Mouse (Mus musculus) lung, postnatal 14 days (tissue): ENCODE data around the gene Osbpl2.

Experiments used
- DNase-seq: peaks from one replicate; pipeline ENCODE4 v3.0.0; 2021

Osbpl2 gene

DNA sequence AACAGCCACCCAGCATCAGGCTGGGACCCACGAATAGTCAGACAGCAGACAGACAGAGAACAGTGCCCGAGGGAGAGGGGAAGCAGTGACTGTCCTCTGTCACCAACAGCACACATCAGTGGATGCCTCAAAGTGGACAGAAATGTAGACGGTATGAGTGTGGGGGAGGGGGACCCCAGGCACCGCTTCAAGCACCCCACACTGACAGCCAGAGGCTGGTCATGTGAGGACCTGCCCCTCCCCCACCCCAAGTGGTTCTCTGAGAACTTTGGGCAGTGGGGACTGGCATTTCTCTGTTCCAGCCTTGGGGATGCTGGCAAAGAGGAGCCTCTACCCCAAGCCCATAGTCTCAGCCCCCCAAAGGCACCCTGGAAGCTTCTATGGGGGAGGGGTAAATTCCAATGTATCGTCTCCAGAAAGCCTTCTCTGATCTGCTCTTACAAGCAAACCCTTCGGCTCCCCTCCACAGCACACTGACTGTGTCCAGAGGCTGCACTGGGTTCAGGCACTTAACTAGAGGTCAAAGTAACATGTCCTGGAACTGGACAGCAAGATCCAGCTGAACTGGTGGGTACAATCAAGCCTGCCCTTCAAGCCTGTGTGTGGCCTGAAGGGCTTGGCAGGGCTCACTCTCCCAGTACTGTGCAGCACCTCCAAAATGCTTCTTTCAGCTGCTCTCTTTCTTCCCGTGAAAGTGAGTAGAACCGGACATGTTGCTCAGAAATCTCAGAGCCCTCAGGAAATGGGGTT, 13.5 kb upstream of the Osbpl2 start:
- DNase-seq: no peak

DNA sequence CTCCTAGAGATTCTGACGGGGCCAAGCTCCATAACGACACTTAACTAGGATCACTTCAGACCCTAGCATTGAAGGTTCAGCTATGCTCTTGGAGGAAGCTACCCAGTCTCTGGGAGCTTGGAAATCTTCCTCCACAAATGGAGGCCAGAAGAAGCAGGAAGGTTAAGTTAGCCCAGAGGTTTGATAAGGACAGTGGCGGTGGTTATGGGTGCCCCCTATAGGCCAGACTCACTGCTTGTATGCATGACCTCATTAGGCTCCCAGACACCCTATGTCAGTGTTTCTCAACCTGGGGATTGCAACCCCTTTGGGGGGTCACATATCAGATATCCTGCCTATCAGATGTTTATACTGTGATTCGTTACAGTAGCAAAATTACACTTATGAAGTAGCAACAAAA, 12.0 kb upstream of the Osbpl2 start:
- DNase-seq: no peak

DNA sequence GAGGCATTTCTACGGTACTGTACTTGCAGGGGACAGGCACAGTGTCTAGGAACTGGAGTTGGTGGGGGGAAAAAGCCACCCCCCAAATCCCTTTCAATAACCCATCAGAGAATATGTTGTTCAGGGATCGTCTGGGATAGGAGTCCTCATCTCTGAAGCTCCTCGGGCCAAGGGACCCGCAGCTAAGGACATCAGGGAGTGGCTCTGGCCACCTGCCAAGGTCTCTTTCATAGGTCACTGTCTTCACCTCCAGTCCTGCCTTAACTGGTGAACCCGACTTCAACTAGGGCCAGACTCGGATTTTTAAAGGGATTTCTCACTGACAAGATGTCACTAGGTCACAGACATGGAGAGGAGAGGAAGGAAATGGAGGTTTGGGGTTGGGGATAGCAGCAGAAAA, 10.8 kb upstream of the Osbpl2 start:
- DNase-seq: no peak

DNA sequence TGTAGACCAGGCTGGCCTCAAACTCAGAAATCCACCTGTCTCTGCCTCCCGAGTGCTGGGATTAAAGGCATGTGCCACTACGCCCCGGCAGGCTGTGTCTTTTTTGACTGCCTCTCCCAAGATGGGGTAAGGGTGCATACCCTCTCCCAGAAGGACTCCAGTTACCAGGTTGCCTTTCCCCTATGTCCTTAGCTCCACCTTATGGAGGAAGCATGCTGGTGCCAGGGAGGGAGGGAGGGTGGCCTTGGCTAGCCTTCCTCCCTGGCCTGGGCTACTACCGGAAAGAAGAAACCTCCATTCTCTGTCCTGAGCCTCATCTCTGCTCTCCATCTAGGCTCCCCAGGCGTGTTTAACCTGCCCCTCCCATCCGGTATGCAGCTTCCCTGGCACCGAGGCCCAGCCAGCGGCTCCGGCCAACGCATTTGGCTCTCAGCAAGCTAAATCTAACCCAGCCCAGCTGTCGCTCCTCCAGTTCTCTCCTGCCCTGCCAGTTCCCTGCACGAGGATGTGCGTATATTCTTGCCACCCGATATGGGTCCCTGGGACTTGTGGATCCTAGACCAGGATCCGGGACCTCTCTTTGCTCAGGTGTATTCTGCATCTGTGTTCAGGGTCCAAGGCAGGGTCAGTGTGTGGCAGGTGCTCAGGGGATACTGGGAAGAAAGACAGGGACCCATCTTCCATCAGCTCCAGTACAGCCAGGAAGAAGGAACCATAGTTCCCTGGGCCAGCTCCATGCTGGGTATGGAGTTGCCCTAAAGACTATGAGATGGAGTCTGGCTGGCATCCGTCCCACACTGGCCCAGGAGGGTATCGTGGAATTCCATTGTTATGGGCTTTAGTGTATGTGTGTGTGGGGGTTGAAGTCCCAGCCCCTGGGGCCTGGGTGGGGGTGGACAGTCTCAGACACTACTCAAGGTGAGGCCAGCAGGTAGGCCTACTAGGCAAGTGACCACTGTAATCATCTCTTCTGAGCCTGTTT, 4.9 kb upstream of the Osbpl2 start:
- peak; percentile 77 for DNase-seq

DNA sequence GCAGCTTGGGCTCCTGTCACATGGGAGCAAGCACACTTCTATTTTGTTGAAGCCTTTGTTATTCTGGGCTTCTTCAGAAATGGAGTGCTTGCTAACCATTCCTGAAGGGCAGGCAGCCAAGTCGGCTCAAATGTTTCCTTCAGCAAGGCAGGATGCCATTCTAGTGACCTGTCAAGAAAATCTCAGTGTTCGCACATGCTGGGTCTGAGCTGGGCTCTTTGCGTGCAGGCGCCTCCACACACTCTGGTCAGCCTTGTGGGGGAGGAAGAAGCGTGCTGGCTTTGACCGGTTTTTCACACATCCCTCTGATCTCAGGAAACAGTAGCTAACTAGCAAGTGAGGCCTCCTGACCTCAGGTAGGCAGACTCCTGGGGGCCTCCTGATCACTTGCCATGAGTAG, 3.8 kb upstream of the Osbpl2 start:
- DNase-seq: peak; percentile 83

DNA sequence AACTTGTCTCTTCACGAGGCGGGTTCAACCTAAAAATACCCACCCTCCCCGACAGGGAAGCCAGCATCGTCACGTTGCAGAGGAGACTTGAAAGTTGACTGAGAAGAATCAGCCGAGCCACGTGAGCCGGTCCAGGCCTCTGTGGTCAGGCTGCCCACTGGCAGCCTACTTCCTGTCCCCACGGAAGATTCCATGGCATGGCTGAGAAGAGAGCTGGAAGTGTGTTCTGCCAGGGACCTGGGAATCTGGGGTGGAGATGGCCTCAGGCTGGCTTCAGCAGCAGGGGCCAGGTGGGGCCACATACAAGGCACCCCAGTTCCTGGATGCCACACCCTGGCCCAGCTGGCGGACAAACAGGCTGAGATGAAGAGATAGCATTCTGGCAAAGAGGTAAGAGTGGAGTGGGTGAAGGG, 3.0 kb upstream of the Osbpl2 start:
- DNase-seq: peak; percentile 26

DNA sequence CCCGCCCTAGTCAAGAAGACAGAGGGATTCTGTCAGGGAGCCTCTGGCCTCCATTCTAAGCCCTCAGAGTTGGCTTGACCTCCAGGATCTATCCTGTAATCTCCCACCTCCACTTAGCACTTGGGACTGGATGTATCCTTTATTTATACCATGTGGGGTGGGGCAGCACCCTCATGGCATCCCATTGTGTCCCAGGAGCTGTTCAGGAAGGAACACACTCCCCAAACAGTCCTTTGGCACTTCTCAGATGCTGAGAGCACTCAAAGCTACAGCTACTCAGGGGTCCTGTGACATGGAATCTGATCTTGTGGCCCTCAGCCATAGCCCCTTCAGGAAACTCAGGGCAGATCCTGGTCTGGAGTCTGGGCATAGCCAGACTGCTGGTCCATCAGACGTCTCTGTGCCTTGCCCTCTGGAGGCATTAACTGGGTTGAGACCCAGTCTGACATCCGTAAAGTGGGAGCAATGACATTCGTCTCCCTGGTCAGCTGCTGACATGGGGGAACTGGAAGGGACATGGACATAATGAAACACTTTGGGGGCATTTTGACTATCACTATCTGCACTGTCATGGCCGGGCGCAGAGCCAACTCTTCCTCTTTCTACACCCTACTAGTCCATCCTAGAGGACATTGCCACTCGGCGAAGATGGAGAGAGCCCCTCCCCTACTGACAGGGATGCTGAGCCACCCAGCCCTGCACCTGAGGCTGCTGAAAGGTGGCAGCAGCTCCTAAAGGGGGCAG, 2.2 kb upstream of the Osbpl2 start:
- DNase-seq: peak; percentile 40

DNA sequence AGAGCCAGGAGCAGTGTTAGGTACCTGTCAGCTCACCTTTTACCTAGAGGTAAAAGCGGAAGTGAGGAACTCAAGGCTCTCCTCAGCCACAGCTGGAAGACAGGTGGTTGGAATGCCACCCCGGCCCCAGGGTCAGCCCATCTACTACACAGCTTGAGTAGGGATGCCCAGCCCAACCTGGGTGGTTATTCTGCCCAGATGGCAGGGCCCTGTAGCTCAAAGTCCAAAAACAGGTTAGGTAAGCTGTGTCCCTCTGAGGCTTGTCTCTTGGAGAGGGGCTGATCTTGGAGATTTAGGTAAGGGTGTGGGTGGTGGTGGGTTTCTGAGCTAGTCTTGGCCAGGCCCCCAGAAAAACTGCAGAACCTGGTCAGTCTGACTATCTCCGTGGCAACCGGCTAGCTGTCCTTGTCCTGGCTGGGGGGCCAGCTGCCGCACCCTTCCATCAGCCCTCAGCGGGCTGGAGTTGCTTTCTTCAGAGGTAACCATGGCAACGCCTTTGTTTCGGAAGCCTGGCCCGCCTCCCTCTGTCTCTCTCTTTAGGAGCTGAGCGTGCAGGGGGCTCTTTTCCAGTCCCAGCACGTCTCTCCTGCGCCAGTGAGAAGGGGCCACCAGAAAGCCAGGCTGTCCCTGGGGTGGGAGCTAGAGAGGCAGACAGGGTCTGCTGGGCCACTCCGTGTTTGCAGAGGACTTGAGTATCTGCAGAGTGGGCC, 1.5 kb upstream of the Osbpl2 start:
- DNase-seq: peak; percentile 25

DNA sequence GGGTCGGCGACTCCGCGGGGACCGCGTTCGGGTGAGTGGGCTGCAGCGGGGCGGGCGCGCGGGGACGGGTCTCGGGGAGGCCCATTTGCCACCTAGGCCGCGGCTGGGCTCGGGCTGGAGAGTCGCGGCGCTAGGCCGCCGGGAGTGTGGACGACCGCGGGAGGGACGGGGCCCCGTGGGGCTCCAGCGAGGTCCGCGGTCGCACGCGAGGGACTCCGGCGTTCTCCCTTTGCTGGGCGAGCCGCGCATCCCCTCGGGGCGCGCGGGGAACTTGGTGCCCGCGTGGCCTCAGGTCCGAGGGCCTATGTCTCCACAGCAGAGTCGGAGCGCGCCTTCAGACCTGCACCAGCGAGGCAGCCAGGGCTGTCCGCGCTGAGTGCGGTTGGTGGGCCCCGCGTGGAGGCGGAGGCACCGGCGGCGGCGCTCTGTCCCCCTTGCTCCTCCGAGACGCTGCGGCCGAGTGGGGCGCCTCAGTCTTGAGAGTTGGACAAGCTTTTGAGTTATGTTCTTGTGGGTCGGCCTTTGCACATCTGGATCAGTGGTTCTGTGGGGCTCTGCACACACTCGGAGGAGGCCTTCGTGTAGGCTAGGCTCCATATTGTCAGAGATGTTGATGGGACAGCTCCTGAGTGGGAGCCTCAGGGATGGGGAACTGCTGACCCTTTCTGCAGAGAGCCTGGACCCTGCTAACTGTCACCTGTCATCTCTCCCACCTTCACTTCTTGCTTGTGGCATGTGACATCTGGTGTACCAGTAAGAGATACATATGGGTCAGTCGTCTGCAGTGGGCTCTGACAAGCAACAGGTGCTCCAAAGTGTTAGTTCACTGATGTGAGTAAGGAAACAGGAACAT, 559 bp downstream of the Osbpl2 start:
- DNase-seq: peak; percentile 29

DNA sequence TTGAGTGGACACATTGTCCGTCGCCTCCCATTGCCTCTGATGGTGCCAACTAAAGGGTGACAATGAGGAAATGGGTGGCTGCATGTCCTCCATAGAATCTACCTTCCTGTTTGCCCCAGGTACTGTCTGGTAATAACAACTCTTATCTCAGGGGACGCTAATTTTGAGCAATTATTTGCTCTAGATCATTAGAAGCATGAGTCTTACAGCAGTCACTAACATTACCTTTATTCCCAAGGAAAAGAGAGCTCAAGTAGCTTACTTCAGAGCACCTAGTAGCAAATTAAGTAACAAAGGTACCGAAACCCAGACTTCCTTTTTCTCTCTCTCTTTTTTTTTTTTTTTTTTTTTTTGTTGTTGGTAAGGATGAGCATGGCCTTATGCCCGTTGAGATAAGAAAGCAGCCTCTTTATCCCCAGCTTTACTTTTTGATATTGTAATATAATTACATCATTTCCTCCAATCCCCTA, 1.2 kb downstream of the Osbpl2 start:
- no peak for DNase-seq

DNA sequence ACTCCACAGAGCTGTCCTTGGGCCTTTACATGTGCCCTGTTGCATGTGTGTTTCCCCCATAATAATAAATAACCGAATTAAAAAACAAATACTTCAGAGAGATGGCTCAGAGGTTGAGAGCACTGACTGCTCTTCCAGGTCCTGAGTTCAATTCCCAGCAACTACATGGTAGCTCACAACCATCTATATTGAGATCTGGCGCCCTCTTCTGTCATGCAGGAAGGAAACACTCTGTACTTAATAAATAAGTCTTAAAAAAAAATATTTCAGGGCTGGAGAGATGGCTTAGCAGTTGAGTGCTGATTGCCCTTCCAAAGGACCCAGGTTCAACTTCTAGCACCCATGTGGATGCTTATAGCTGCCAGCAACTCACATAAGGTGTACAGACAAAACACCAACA, 5.1 kb downstream of the Osbpl2 start:
- DNase-seq: no peak

DNA sequence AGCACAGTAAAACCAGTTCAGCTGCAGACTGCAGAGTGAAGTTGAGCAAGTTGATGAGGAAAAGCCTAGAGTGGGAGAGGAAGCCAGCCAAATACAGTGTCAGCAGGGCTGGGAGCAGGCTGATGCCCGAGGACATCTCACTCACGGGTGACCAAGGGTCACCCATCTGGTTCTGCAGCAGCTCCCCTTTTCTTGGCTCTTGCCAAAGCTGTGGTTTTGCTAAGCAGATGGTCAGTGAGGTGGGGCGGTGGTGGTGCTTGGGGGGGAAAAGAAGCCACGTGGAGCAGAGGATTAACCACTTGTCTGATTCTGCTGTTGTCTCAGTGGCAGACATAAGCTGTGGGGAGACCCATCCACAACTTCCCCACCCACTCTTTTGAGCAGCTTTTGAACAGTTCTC, 7.1 kb downstream of the Osbpl2 start:
- peak; percentile 60 for DNase-seq

DNA sequence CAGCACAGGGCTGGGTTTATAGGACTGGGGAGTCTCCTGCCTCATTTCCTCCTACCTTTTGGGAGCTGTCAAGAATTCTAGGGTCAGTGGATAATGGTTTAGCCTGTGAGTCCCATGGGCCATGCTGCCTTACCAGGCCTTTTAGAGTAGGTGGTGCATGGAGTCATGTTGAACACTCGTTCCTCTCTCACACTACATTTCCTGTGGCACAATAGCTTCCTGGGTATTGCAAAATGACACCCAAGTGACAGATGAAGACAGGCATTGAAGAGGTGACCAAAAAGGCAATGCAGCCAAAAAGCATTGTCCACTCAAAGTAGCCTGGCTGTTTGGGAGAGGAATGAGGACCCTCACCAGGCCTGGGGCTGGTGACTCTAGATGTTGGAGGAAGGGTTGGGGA, 8.6 kb downstream of the Osbpl2 start:
- no peak for DNase-seq

DNA sequence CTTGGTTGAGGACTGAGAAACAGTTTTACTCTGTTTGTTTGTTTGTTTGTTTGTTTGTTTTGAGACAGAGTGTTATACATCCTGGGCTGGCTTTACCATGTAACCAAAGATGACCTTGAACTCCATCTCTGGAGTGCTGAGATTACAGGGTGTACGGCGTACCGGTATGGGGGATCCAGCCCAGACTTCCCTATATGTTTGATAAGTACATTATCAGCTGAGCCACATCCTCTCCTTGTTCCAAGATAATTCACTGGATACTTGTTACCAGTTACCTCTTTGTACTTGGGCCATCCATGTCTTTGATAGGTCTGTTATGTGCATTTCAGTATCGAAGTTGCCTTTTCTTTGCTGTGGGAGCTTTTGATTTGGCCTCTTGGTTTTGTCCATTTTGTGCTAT, 14.1 kb downstream of the Osbpl2 start:
- DNase-seq: no peak

DNA sequence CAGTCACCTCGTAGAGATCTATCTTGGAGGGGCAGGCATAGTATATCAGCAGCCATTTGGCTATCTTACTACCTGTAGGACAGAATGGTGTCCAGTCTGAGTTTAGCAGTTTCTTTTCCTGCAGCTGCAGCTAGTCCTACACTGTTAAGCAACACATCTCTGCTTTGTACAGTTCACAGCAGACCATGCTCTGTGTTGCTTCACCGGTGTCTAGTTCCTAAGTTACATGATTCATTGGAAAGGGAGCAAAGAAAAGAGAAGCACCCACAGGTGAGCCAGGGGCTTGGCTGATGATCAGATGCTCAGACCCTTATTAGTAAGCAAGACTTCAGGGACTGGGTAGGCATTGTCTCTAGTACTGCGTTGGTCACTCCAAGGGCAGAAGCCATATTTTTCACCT, 14.8 kb downstream of the Osbpl2 start:
- DNase-seq: no peak

DNA sequence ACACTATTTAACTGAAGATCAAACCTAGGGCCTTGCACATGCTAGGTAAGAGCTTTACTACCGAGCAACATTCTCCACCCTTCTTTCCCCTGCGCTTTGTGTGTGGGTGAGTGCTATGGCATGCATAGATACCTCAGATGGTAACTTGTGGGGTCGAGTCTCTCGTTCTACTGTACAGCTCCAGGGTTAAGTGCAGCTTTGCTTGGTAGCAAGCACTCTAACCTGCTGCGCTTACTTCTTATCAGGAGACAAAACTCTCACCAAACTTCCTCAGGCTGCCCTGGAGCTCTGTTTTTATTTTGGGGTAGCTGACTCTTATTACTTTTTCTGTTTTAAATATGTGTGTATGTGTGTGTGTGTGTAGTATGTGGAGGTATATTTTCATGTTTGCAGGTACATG, 16.3 kb downstream of the Osbpl2 start:
- no peak for DNase-seq

DNA sequence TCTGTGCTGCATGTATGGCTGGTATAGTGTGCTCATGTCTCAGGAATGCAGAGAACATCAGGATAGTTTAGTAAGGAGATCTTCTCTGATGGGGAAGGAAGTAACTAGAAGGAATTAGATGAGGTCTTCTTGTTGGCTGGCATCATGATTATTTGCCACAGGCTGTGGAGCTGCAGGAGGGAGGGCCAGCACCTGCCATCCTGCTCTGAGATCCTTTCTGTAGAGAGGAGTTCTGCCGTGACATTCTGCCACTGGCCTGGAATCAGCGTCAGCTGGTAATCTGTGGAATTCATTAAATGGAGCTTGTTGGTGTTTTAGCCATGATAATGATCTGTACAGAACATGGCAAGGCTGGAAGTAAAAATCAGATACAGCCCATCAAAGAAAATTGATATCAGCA, 27.0 kb downstream of the Osbpl2 start:
- no peak for DNase-seq

DNA sequence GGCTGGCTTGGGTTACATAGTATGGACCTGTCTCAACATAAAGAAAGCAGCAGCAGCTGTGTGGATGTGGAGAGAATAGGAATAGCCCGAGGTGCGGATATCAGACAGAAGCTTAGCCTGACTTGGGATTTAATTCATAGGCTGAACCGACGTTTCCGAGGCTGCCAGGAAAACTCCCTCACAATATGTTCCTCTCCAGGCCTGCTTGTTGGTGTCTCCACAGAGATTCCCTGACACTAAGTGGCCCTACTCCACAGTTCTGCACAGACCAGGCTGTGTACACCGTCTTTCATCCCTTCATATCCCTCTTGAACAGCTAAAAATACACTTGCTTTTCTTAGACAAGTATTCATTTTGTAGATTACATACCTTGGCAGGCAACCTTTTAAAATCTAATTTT, 28.3 kb downstream of the Osbpl2 start:
- no peak for DNase-seq

DNA sequence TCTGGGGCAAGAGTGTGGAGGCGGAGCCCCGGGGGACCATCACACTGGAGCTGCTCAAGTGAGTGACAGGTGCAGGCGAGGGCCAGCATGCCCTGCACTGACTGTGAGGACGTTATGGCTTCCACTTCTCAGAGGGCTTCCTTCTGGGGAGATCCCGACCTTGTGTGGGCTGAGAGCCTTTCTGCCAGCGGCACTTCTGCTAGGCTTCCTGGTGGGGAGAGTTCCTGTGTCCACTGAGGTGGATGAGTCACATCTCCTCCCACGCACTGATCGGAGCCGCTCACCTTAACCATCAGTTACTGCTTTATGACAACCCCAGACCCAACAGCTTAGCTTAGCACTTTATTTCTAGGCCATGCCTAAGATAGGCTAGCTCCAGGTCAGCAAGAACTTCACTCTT, 29.4 kb downstream of the Osbpl2 start:
- DNase-seq: no peak

DNA sequence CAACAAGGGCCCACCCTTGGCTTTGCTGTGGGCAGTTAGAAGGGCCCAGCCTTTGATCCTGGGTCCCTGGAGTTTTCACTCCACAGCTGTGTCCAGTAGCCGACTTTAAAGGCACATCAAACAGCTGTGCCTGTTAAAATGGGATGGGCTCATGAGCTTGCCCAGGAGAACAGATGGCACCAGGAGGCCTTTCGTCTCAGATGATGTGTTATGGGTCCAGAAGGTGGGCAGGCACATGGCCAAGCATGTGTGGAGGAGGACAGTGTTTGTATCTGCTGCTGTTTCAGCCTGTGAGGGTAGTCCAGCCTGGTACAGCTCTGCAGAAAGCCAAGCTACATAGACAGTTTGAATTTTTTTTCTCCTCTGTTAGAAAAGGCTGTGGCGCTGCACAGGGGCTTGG, 35.7 kb downstream of the Osbpl2 start:
- no peak for DNase-seq

DNA sequence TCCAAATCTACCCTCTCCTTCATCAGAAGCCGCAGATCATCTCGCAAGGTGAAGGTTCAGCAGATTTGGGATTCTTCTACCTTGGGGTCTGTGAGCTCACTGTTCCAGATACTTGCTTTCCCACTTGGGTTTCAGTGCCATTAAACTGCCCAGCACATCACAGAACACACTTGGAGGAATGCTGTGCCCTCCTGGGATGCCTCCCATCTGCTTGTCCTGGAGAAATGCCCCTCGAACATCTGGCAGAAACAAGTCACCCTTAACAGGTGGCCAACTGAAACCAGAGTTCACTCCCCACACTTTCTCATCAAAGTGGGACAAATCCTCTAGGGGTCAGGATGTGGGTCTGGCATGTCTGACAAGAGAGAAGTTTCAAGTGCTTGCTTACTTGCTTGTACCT, 39.5 kb downstream of the Osbpl2 start:
- no peak for DNase-seq

DNA sequence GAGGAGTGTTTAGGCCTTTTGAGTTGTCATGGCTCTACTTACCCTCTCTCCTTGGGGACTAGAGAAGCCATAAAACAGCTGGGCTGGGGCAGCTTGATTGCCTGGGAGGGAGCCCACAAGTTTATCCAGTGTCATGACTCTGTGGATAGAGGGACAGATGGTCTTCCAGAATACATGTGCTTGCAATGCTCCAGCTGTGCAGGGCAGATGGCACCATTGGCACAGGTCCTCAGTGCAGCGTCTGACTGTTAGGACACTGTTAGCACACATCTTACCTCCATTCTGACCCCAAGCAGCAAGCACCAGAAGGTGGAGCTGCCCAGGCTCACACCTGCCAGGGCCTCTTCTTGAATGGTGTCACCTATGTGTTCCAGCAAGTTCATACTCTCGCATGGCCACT, 46.7 kb downstream of the Osbpl2 start:
- no peak for DNase-seq
